Mouse (Mus musculus): Measurements from ENCODE around the gene Ephx1. TPM values are rescaled to one million over a fixed set of nuclear protein-coding genes. Genes with fewer than 3 reads are reported as not detected.
"Not testable (repeated sequence)": the region's sequence is repeated elsewhere in the genome, so short reads cannot be mapped to it uniquely, and the experiment has no call there.

Ephx1 gene
- polyA plus RNA-seq, 1 experiment = 37.7 TPM

DNA sequence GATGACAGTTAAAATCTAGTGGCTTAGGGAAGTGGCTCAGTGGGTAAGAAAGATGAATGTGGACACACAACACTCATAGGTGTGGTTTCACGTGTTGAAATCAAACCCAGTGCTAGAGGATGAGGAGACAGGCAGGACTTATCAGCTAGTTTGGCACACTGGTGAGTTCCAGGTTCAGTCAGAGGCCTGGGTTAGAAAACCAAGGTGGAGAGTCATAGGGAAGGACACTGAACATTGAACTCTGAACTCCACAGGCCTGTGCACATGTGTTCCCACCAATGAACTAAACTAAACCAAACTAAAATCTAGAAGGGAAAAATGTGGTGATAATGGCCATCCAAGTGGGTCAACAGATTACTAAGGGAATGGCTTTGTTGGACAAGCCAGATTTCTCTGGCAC lies 26.8 kb upstream of the Ephx1 start:
- no peak overlapping the region for H3K4me3 ChIP-seq (ENCODE audit: insufficient read depth, low read length)
- H3K4me1 ChIP-seq (ENCODE audit: control insufficient read depth, insufficient read depth, low read length) = no peaks in the 10 kb centered on the region
- TF ChIP-seq CTCF (IDR thresholded peaks at IDR 0.05; ENCODE audit: extremely low read depth, insufficient read depth, low read length) (no peak), POLR2A (IDR thresholded peaks at IDR 0.05; ENCODE audit: extremely low read depth, insufficient read depth, low read length) (no peak)
- no peak overlapping the region for H3K27ac ChIP-seq (ENCODE audit: insufficient read depth, low read length)

DNA sequence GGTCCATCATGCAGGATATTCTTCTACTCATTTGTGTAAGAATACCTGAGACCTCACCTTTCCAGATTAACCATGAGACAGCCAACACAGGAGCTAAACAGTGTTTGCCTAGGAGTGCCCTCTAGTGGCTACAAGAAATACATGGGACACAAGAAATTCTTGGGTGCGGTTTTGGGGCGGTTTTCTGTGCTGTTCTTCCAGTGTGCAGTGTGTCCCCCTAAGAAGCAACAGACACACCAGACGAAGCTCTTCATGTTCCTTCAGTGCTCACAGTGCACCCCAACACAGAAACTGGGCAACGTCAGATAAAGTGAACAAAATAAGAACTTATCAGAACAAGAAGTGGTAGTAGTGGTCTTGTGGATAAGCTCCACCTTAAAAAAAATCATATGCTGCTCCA lies 18.9 kb upstream of the Ephx1 start:
- no peaks in the 10 kb centered on the region for H3K4me1 ChIP-seq (ENCODE audit: control insufficient read depth, insufficient read depth, low read length)
- no peak overlapping the region for H3K4me3 ChIP-seq (ENCODE audit: insufficient read depth, low read length)
- no peak overlapping the region for H3K27ac ChIP-seq (ENCODE audit: insufficient read depth, low read length)
- TF ChIP-seq CTCF (IDR thresholded peaks at IDR 0.05; ENCODE audit: extremely low read depth, insufficient read depth, low read length) (peak; percentile 71), POLR2A (IDR thresholded peaks at IDR 0.05; ENCODE audit: extremely low read depth, insufficient read depth, low read length) (no peak)

DNA sequence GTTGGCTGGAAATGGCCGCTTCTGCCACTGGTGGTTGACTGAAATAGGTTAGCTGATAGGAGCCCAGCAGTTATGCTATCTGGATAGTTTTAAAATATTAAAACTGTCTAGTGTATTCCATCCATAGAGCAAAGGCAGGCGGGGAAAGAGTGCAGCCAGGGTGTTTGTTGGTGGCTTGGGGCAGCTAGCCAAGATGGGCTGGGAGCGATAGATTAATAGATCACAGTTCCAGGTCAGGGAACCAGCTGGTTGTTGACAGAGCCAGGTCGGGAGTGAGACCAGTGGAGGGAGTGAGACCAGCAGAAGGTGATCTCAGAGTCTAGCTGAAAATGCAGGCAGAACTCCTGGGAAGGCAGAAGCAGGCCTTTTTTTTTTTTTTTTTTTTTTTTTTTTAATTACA lies 16.9 kb upstream of the Ephx1 start:
- Histone ChIP-seq H3K4me1 (ENCODE audit: control insufficient read depth, insufficient read depth, low read length) (no peaks in the 10 kb centered on the region), H3K4me3 (ENCODE audit: insufficient read depth, low read length) (no peak overlapping the region), H3K27ac (ENCODE audit: insufficient read depth, low read length) (no peak overlapping the region)
- TF ChIP-seq POLR2A (IDR thresholded peaks at IDR 0.05; ENCODE audit: extremely low read depth, insufficient read depth, low read length) = no peak
- no peak for TF ChIP-seq CTCF (IDR thresholded peaks at IDR 0.05; ENCODE audit: extremely low read depth, insufficient read depth, low read length)

DNA sequence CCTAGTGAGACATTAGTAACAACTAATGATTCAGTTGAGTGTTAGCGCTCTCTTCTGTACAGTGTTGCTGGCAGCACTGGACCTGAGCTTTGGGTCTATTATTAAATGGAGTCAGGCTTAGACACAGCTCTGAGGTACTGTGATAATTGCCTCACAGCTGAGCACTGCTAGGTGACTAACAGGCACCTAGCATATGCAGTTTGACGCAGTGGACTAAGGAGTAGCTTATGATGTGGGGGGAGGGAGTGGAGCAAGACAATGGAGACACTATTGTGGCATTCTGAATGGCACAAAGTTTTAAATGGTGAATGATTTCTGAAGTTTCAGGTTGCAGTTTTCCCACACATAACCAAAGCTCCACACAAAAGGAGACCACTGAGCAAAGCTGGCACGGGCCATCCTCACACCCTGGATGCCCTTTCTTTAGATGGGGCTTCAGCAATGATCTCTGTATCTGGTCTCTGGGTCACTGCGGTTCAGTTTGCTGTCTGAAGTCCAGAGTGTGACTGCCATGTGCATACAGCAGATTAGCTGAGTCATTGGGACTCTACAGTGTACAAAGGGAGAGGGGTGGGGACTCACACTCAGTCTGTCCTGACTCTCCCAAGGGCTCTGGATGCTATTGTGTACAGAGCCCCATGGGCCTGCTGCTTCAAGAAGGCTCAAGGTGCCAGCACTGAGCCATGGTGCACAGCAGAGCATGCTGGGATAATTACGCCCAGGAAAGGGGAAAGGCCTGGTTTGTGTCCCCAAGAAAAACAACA lies 14.5 kb upstream of the Ephx1 start:
- H3K27ac ChIP-seq (ENCODE audit: insufficient read depth, low read length); H3K4me3 ChIP-seq (ENCODE audit: insufficient read depth, low read length); H3K4me1 ChIP-seq (ENCODE audit: control insufficient read depth, insufficient read depth, low read length): not testable (repeated sequence)

DNA sequence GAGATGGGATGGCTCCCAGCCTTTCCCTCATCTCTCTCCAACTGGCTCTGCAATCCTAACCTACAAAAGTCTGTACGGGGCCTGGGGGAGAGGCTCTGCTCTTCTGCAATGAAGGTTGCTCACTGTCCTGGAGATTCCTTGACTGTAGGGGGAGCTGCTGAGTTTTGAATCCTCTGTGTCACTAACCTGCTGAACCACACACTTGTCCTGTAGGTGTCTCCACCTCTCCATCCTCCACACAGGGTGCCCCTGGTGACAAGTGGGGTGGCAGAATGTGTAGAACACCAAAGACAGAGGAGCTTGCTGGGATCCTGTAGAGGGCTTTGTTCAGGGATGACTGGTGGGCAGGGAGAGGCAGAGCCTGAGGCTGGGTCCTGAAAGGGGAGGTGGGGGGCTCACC lies 1.6 kb upstream of the Ephx1 start:
- H3K27ac ChIP-seq (ENCODE audit: insufficient read depth, low read length) = no peak overlapping the region
- no peaks in the 10 kb centered on the region for H3K4me1 ChIP-seq (ENCODE audit: control insufficient read depth, insufficient read depth, low read length)
- no peak overlapping the region for H3K4me3 ChIP-seq (ENCODE audit: insufficient read depth, low read length)
- peak; percentile 54 for TF ChIP-seq CTCF (IDR thresholded peaks at IDR 0.05; ENCODE audit: extremely low read depth, insufficient read depth, low read length)
- no peak for TF ChIP-seq POLR2A (IDR thresholded peaks at IDR 0.05; ENCODE audit: extremely low read depth, insufficient read depth, low read length)

DNA sequence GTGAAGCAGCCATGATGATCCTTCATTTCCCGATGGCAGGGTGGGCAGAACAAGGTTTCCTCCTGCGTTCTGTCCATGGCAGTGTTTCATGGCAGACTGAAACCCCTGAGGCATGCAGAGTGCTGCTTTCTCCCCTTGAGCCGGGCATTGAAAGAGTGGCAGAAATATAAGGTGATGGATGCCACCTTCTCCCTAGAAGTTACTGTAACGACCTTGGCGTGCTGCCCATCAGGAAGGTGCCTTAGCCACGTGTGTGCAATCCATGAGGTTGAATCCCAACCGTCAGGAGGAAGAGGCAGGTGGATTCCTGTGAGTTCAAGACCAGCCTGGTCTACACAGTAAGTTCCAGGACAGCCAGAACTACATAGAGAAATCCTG lies 773 bp upstream of the Ephx1 start:
- H3K4me1 ChIP-seq (ENCODE audit: control insufficient read depth, insufficient read depth, low read length) = no peaks in the 10 kb centered on the region
- no peak for TF ChIP-seq CTCF (IDR thresholded peaks at IDR 0.05; ENCODE audit: extremely low read depth, insufficient read depth, low read length)
- no peak for TF ChIP-seq POLR2A (IDR thresholded peaks at IDR 0.05; ENCODE audit: extremely low read depth, insufficient read depth, low read length)
- H3K4me3 ChIP-seq (ENCODE audit: insufficient read depth, low read length) = no peak overlapping the region
- no peak overlapping the region for H3K27ac ChIP-seq (ENCODE audit: insufficient read depth, low read length)

DNA sequence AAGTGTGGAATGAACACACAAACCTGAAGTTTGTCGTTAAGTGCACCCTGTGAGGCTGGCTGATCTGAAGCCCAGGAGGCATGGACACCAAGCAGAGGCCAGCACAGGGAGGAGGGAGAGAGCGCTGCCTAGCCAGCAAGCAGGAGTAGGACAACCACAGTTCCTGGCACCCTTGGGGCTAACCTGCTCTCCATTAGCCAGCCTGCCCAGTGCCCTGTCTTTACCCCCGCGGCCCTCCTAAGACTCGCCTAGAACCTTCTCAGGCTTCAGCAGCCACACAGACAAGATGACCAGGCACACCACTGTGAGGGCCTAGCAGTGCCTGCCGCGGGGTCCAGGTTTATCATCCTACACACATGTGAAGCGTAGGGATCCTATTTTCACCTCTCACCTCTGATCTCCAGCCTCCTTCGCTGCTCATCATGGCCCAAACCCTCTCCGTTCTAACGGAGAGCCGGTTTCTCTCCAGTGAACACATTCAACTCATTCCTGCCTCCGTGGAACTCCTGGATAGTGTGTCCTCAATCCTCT lies 2.7 kb downstream of the Ephx1 start:
- Histone ChIP-seq H3K4me1 (ENCODE audit: control insufficient read depth, insufficient read depth, low read length) (peaks cover 2% of the 10 kb centered on the region; the same call in 1 of the 2 replicates), H3K4me3 (ENCODE audit: insufficient read depth, low read length) (no peak overlapping the region), H3K27ac (ENCODE audit: insufficient read depth, low read length) (no peak overlapping the region)
- no peak for TF ChIP-seq CTCF (IDR thresholded peaks at IDR 0.05; ENCODE audit: extremely low read depth, insufficient read depth, low read length)
- TF ChIP-seq POLR2A (IDR thresholded peaks at IDR 0.05; ENCODE audit: extremely low read depth, insufficient read depth, low read length) = no peak

DNA sequence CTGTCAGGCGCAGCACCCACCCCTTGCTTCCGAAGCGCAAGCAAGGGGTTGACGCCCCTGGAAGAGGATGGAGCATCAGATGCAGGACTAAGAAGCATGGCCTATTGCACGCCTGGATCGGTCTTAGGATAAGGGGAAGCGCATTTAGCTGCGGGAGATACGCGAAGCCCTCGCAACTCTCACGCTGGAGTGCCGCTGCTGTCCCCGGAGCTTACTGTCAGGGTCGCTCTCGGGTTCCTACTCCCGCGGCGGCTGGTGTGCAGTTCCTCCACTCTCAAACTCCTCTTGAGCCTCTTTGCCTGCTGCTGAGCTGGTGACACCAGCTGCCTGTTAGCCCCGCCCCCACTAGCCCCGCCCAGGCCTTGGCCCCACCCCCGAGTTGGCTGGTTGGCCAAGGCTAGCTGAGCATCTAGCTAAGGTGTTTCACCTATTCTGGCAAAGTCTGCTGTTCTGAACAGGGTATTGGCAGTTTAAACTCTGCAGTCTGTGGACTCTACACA lies 3.4 kb downstream of the Ephx1 start:
- no peak for TF ChIP-seq CTCF (IDR thresholded peaks at IDR 0.05; ENCODE audit: extremely low read depth, insufficient read depth, low read length)
- peak; percentile 73 for TF ChIP-seq POLR2A (IDR thresholded peaks at IDR 0.05; ENCODE audit: extremely low read depth, insufficient read depth, low read length)
- no peak overlapping the region for H3K27ac ChIP-seq (ENCODE audit: insufficient read depth, low read length)
- H3K4me1 ChIP-seq (ENCODE audit: control insufficient read depth, insufficient read depth, low read length) = peaks cover 2% of the 10 kb centered on the region; the same call in 1 of the 2 replicates
- peak overlapping the region; percentile 46 for H3K4me3 ChIP-seq (ENCODE audit: insufficient read depth, low read length)

DNA sequence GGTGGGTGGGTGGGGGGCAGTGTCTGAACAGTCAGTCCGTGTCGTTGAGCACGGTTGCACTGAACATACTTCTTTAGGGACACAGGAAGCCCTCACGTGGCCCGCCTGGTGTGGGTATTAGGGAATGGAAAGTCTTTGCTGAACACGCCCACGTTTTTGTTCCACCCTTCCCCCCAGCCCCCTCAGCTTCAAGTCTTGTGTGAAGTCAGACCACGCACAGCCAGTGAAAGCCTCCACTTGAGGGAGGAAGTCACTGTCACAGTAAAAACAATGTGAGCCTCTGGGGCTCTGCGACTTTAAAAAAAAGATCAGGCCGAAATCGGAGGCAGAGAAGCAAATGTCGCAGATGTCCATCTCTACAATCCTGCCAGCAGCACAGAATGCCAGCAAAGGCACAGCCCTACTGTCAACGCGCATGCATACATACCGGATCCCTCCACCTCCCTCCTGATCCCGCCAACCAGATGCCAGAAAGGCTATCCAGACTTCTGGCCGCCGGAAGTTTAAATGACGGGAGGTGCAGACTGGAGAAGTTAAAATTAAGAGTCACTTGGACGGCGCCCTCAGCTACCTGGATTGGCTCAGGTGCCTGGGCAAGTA lies 4.1 kb downstream of the Ephx1 start:
- Histone ChIP-seq H3K4me1 (ENCODE audit: control insufficient read depth, insufficient read depth, low read length) (peaks cover 2% of the 10 kb centered on the region; the same call in 1 of the 2 replicates), H3K4me3 (ENCODE audit: insufficient read depth, low read length) (peak overlapping the region; percentile 46), H3K27ac (ENCODE audit: insufficient read depth, low read length) (no peak overlapping the region)
- TF ChIP-seq POLR2A (IDR thresholded peaks at IDR 0.05; ENCODE audit: extremely low read depth, insufficient read depth, low read length) (peak; percentile 47; the same call in 1 of the 2 replicates), CTCF (IDR thresholded peaks at IDR 0.05; ENCODE audit: extremely low read depth, insufficient read depth, low read length) (no peak)

DNA sequence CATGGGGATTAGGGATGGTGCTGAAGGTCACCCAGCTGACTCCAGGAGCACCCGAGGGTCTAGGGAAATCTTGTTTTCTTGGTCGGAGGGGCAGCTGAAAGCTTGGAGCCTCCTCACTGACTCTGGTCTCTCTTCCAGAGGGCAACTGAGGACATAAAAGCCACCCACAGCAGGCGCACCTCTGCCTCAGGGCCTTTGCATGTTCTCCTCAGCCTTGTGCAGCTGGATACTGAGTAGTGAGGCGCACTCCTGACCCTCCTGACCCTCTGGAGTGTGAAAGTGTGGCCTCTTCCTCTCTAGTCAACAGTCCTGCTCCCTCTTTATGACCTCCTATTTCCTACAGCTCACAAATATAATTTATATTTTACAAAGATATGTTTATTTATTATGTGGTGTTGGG lies 4.7 kb downstream of the Ephx1 start:
- peaks cover 2% of the 10 kb centered on the region; the same call in 1 of the 2 replicates for H3K4me1 ChIP-seq (ENCODE audit: control insufficient read depth, insufficient read depth, low read length)
- no peak overlapping the region; the same call in 1 of the 2 replicates for H3K4me3 ChIP-seq (ENCODE audit: insufficient read depth, low read length)
- TF ChIP-seq POLR2A (IDR thresholded peaks at IDR 0.05; ENCODE audit: extremely low read depth, insufficient read depth, low read length) = no peak
- no peak for TF ChIP-seq CTCF (IDR thresholded peaks at IDR 0.05; ENCODE audit: extremely low read depth, insufficient read depth, low read length)
- peak overlapping the region; percentile 91 for H3K27ac ChIP-seq (ENCODE audit: insufficient read depth, low read length)
